Mouse (Mus musculus): ENCODE results near the gene Plod1.

DNA sequence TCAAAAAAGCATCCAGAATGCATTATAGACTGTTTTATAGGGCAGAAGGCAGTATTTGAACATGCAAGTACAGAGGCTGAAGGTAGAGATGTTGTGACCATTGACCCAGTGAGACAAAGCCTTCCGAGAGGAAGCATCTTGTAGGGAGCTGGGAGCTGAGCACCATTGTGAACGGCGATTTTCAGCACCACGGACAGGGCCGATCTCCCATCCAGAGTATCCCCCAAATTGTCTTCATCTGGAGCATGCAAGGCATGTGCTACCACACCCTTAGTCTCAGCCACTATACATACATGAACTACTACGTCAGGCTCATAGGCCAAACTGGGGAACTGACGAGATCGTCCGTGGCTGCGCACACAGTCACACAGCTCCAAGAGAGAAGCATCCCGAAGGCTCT lies 20.6 kb upstream of the Plod1 start:
- no peak for TF ChIP-seq CHD2 (IDR thresholded peaks at IDR 0.05; ENCODE audit: low read depth, low read length)
- TF ChIP-seq ZC3H11A (IDR thresholded peaks at IDR 0.05; ENCODE audit: borderline replicate concordance, low read depth, low read length) = no peak
- no peak for TF ChIP-seq ZNF384 (IDR thresholded peaks at IDR 0.05; ENCODE audit: low read depth, low read length)
- TF ChIP-seq MAFK (IDR thresholded peaks at IDR 0.05; ENCODE audit: insufficient read depth, low read depth, low read length) = no peak
- TF ChIP-seq HCFC1 (IDR thresholded peaks at IDR 0.05; ENCODE audit: borderline replicate concordance, insufficient read depth, low read length) = peak; percentile 16; the same call in 1 of the 2 replicates
